Mouse (Mus musculus) mouse embryonic stem cell (cell line): ENCODE measurements around the gene Tmsb15l.
"Not testable (repeated sequence)": the region's sequence is repeated elsewhere in the genome, so short reads cannot be mapped to it uniquely, and the experiment has no call there.

Experiments
- in situ Hi-C, 2 experiments: fragments of 300-500 bp; cut with MboI; formaldehyde crosslinking; loops; 1 replicate in 1 of 2; 3 replicates in 1 of 2; pipeline ENCODE4 v1.14.3; 2019 to 2020; ENCODE audit warnings: low sequenced_read_pairs in 2 of 2, low pct_unique_long_range_greater_than_20kb in 1 of 2, mixed read lengths in 1 of 2; ENCODE audit not compliant: unreplicated experiment in 1 of 2

Tmsb15l gene

GRCm38 (mm10) chrX:136976424-136977084 is at the start of gene Tmsb15l, which contains the start of gene Tmsb15b1:
TSS of gene Tmsb15l (minus strand) at chrX:136976869.
TSS of gene Tmsb15b1 (minus strand) at chrX:136976874.
- in situ Hi-C loops, result no loop called here

- in situ Hi-C loops, result loop anchor here in 1 of 2 experiments (5.0 kb wide), 1 partner anchor 48 kb away; no protein-coding TSS in a partner anchor
Observed at GRCm38 (mm10) chrX:137019310-137019709, 42.6 kb upstream of the Tmsb15l start.

GRCm38 (mm10) chrX:137017668-137018067 is 41.0 kb upstream of the Tmsb15l start:
- in situ Hi-C loops, result loop anchor here in 1 of 2 experiments (5.0 kb wide), 1 partner anchor 50 kb away; no protein-coding TSS in a partner anchor

DNA sequence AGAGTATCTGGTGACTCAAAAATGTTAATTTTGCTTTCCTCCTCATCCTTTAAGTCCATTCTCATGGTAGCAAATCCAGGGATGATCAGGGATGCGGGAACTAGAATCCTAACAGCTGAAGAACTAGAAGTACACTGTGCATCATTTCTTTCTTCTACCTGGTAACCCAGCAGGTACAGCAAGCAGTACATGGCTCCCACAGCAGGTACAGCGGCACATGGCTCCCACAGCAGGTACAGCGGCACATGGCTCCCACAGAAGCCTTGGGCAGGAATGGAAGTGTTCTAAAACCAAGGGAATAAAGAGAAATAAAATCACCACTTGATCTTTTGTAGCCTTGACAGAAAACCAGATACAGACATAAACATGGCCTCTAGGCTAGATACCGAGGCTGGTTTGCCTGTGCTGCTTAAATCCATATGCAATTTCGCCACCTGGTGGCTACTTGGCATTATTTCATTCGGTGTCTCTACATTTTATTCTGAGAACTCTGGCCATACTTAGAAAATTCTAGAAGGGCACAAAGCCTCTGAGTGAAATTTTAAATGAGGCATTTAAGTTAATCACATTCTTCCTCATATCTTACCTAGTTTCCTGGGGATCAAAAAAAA is 38.5 kb upstream of the Tmsb15l start:
- in situ Hi-C loops, result loop anchor here in 1 of 2 experiments (5.0 kb wide), 1 partner anchor 52 kb away; no protein-coding TSS in a partner anchor

DNA sequence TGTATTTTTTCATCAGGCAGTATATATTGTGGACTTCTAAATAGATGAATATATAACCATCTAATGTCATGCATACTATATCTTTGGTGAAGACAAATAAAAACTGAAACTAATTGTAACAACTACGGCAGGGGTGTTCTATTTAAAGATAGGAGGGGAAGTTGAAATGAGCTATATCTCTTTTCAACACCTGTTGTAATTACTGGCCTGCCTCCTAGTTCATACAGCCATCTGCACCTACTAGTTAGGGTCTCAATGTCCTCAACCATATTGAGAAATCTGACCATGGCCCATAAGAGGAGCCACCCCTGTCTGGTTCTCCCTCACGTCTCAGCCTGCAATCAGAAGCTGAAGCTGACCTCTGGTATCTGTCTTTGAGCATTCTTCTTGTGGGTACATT is 19.6 kb upstream of the Tmsb15l start:
- in situ Hi-C loops, result no loop called here

GRCm38 (mm10) chrX:136993641-136994040 is 17.0 kb upstream of the Tmsb15l start:
- in situ Hi-C loops, result no loop called here

GRCm38 (mm10) chrX:136992978-136993547 is 16.4 kb upstream of the Tmsb15l start, which contains the start of gene Zcchc18:
TSS of gene Zcchc18 (plus strand) at chrX:136993155.
- in situ Hi-C loops, result no loop called here

GRCm38 (mm10) chrX:136992191-136992965 is 15.7 kb upstream of the Tmsb15l start:
- in situ Hi-C loops, result no loop called here

- in situ Hi-C loops, result no loop called here
Observed at GRCm38 (mm10) chrX:136991274-136991673, 14.6 kb upstream of the Tmsb15l start.

GRCm38 (mm10) chrX:136986039-136986438 is 9.4 kb upstream of the Tmsb15l start:
- in situ Hi-C loops, result loop anchor here in 1 of 2 experiments (10.0 kb wide), 1 partner anchor 159 kb away; no protein-coding TSS in a partner anchor

- in situ Hi-C loops, result no loop called here
Observed at GRCm38 (mm10) chrX:136978616-136979015, 1.9 kb upstream of the Tmsb15l start.

GRCm38 (mm10) chrX:136975397-136975796 is 1.3 kb downstream of the Tmsb15l start, which contains the start of gene Tmsb15b2:
TSS of gene Tmsb15b2 (minus strand) at chrX:136975497.
- in situ Hi-C loops, result not testable (repeated sequence)

DNA sequence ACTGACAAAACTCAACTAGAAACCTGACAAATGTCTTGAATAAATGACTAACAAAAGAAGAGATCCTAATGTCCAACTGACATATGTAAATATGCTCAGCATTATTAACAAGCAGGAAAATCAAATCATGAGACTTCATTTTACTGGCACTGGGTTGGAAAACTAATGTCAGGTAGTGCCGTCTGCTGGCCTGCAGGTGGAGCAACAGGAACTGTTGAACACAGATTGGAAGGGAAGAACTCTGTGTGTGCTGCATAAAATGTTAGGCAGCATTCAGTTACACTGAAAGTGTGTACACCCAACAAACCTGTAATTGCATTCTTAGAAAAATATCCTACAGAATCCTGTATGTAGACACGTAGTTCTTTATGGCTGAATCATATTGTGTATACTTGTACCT is 17.0 kb downstream of the Tmsb15l start:
- in situ Hi-C loops, result no loop called here

- in situ Hi-C loops, result not testable (repeated sequence)
Observed at GRCm38 (mm10) chrX:136958300-136958699, 18.4 kb downstream of the Tmsb15l start.

GRCm38 (mm10) chrX:136957583-136958279 is 18.9 kb downstream of the Tmsb15l start:
- in situ Hi-C loops, result not testable (repeated sequence)

DNA sequence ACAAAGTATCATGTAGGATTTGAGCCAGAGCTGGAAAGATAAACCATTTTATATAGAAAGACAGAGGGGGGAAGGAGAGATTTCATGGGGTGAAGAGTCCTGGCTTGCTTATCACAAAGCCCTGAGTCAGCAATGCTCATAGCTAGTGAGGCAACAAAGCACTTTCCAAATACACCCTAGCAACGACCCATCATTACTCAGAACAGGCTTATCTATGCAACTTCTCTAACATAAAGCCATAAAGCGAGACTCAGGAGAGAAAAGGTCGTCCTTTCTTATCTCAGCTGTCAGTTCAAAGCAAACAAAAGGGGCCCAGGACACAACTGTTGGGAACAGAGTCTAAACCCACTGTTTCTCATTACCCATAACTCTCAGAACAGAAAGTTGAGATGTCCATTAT is 38.7 kb downstream of the Tmsb15l start:
- in situ Hi-C loops, result no loop called here

DNA sequence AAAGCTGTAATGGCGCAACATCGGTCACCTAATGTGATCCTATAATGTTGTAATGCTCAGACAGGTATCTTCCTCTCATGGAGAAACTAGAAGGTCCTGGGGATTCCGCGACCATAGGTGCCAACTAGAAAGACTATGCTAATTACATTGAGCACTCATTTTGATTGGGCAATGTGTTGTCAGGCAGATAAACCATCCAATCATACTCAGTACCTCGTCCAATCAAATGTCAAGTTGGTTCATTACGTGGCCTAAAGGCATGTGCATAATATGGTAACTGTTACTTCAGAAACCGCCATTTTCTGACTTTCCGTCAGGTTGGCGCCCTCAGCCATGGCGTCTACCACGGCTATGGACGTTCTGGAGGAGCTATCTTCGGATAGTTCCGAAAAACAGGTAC is 49.6 kb downstream of the Tmsb15l start, which contains the start of gene H2bfm:
Gene H2bfm, plus strand, starts transcription at position 295 of the 400 bp plus-strand sequence.
- in situ Hi-C loops, result no loop called here

- in situ Hi-C loops, result no loop called here
Observed at GRCm38 (mm10) chrX:136925863-136926262, 50.8 kb downstream of the Tmsb15l start.
